Mouse (Mus musculus) T-helper 1 cell (primary cell): Measurements from ENCODE around the gene Cmya5.

Experiments used
- in situ Hi-C: fragments of 300-600 bp; cut with MboI, MseI; formaldehyde crosslinking; loops from one replicate; pipeline ENCODE4 v1.15.1; 2025; ENCODE audit warnings: high pct_unique_total_duplicates

Gene Cmya5

GRCm38 (mm10) chr13:93128111-93128860 lies 16.2 kb downstream of the Cmya5 start:
- in situ Hi-C loops = no loop called here

- in situ Hi-C loops = no loop called here
Measured at GRCm38 (mm10) chr13:93122321-93122720, 22.2 kb downstream of the Cmya5 start.

GRCm38 (mm10) chr13:93117241-93117640 lies 27.3 kb downstream of the Cmya5 start:
- in situ Hi-C loops = no loop called here

GRCm38 (mm10) chr13:93102340-93103090 lies 42.0 kb downstream of the Cmya5 start:
- in situ Hi-C loops = no loop called here

GRCm38 (mm10) chr13:93098596-93098995 lies 45.9 kb downstream of the Cmya5 start:
- in situ Hi-C loops = no loop called here

- in situ Hi-C loops = no loop called here
Measured at GRCm38 (mm10) chr13:93096643-93097042, 47.9 kb downstream of the Cmya5 start.

GRCm38 (mm10) chr13:93095097-93095791 lies 49.3 kb downstream of the Cmya5 start:
- in situ Hi-C loops = no loop called here

- in situ Hi-C loops = no loop called here
Measured at GRCm38 (mm10) chr13:93094204-93094935, 50.2 kb downstream of the Cmya5 start.

- in situ Hi-C loops = no loop called here
Measured at GRCm38 (mm10) chr13:93093697-93094096, 50.8 kb downstream of the Cmya5 start.

- in situ Hi-C loops = no loop called here
Measured at GRCm38 (mm10) chr13:93092916-93093429, 51.6 kb downstream of the Cmya5 start.

GRCm38 (mm10) chr13:93091866-93092455 lies 52.6 kb downstream of the Cmya5 start:
- in situ Hi-C loops = no loop called here

GRCm38 (mm10) chr13:93091176-93091575 lies 53.3 kb downstream of the Cmya5 start:
- in situ Hi-C loops = no loop called here

GRCm38 (mm10) chr13:93089481-93089880 lies 55.0 kb downstream of the Cmya5 start:
- in situ Hi-C loops = loop anchor here (5.0 to 10.0 kb wide), 2 partner anchors 48 to 215 kb away; no protein-coding TSS in a partner anchor

- in situ Hi-C loops = loop anchor here (5.0 to 10.0 kb wide), 2 partner anchors 52 to 219 kb away; no protein-coding TSS in a partner anchor
Measured at GRCm38 (mm10) chr13:93085711-93086110, 58.8 kb downstream of the Cmya5 start.

- in situ Hi-C loops = loop anchor here (10.0 kb wide), 1 partner anchor 222 kb away; no protein-coding TSS in a partner anchor
Measured at GRCm38 (mm10) chr13:93082324-93082723, 62.2 kb downstream of the Cmya5 start.

GRCm38 (mm10) chr13:93080859-93081258 lies 63.7 kb downstream of the Cmya5 start:
- in situ Hi-C loops = loop anchor here (10.0 kb wide), 1 partner anchor 224 kb away; no protein-coding TSS in a partner anchor

- in situ Hi-C loops = no loop called here
Measured at GRCm38 (mm10) chr13:93074147-93074641, 70.3 kb downstream of the Cmya5 start.

- in situ Hi-C loops = no loop called here
Measured at GRCm38 (mm10) chr13:93073595-93073994, 70.9 kb downstream of the Cmya5 start.

- in situ Hi-C loops = no loop called here
Measured at GRCm38 (mm10) chr13:93072871-93073411, 71.6 kb downstream of the Cmya5 start.

GRCm38 (mm10) chr13:93070406-93070805 lies 74.1 kb downstream of the Cmya5 start:
- in situ Hi-C loops = no loop called here
